Mouse (Mus musculus) kidney, postnatal 25 days (tissue): ENCODE measurements around the gene Sult1d1.

Experiments
- DNase-seq, 2 experiments: peaks; one replicate each; pipeline ENCODE4 v3.0.0; 2021; ENCODE audit warnings: mixed read lengths in 2 of 2

The Sult1d1 gene

GRCm38 (mm10) chr5:87568845-87569244, at the start of gene Sult1d1:
Gene Sult1d1, minus strand, starts transcription at chr5:87569027.
- peak in 1 of 2 experiments; percentile 43 for DNase-seq

- peak; percentile 5 to 33 for DNase-seq
Measured at GRCm38 (mm10) chr5:87615128-87615390, 46.2 kb upstream of the Sult1d1 start.

- no peak for DNase-seq
Measured at GRCm38 (mm10) chr5:87614364-87615127, 45.7 kb upstream of the Sult1d1 start.

GRCm38 (mm10) chr5:87601018-87601417, 32.2 kb upstream of the Sult1d1 start:
- peak; percentile 65 to 66 for DNase-seq

GRCm38 (mm10) chr5:87597891-87598290, 29.1 kb upstream of the Sult1d1 start:
- DNase-seq: no peak

GRCm38 (mm10) chr5:87591494-87591893, 22.7 kb upstream of the Sult1d1 start, which contains the start of gene Sult1e1:
Gene Sult1e1, minus strand, starts transcription at chr5:87591594.
- no peak for DNase-seq

- no peak for DNase-seq
Measured at GRCm38 (mm10) chr5:87589916-87590315, 21.1 kb upstream of the Sult1d1 start.

- DNase-seq: no peak
Measured at GRCm38 (mm10) chr5:87580389-87580788, 11.6 kb upstream of the Sult1d1 start.

- DNase-seq: no peak
Measured at GRCm38 (mm10) chr5:87574174-87574573, 5.3 kb upstream of the Sult1d1 start.

- DNase-seq: peak; percentile 16 to 48
Measured at GRCm38 (mm10) chr5:87573490-87573889, 4.7 kb upstream of the Sult1d1 start.

GRCm38 (mm10) chr5:87572781-87573180, 4.0 kb upstream of the Sult1d1 start:
- no peak for DNase-seq

GRCm38 (mm10) chr5:87567306-87567705, 1.5 kb downstream of the Sult1d1 start:
- peak; percentile 46 to 78 for DNase-seq

- peak; percentile 65 to 81 for DNase-seq
Measured at GRCm38 (mm10) chr5:87562966-87563365, 5.9 kb downstream of the Sult1d1 start.

GRCm38 (mm10) chr5:87562526-87562925, 6.3 kb downstream of the Sult1d1 start:
- DNase-seq: no peak

- DNase-seq: peak; percentile 34 to 54
Measured at GRCm38 (mm10) chr5:87560145-87560544, 8.7 kb downstream of the Sult1d1 start.

- no peak for DNase-seq
Measured at GRCm38 (mm10) chr5:87550935-87551334, 17.9 kb downstream of the Sult1d1 start.

- DNase-seq: no peak
Measured at GRCm38 (mm10) chr5:87538111-87538510, 30.7 kb downstream of the Sult1d1 start, which contains the start of gene Sult1b1. Gene Sult1b1, minus strand, starts transcription at chr5:87538195.

- peak; percentile 77 to 88 for DNase-seq
Measured at GRCm38 (mm10) chr5:87535994-87536644, 32.7 kb downstream of the Sult1d1 start.

- DNase-seq: peak in 1 of 2 experiments; percentile 10
Measured at GRCm38 (mm10) chr5:87532288-87532687, 36.5 kb downstream of the Sult1d1 start.

- DNase-seq: peak; percentile 12 to 72
Measured at GRCm38 (mm10) chr5:87523561-87523960, 45.3 kb downstream of the Sult1d1 start.

- DNase-seq: no peak
Measured at GRCm38 (mm10) chr5:87505776-87506458, 62.9 kb downstream of the Sult1d1 start.
